Mouse (Mus musculus): ENCODE results near the gene Kcnk3. TPM values are rescaled to one million over a fixed set of nuclear protein-coding genes. Genes with fewer than 3 reads are reported as not detected.
A peak's percentile ranks its signal among the peaks of the same experiment; 100 is the strongest.

Kcnk3 gene
- total and polyA plus RNA-seq, 2 experiments from 2014 or later: 45.3 to 70.0 TPM

GRCm38 (mm10) chr5:30624908-30625307 is 36.9 kb downstream of the Kcnk3 start:
- no peak overlapping the region for H3K9ac ChIP-seq (replicated peaks; ENCODE audit: low read depth, low read length)
- ATAC-seq (ENCODE audit: insufficient read depth, low read depth) (no peak), DNase-seq (ENCODE audit: low spot score) (no peak)
- no peak overlapping the region for H3K27ac ChIP-seq (ENCODE audit: low read depth)
- no peak overlapping the region for H3K4me3 ChIP-seq (ENCODE audit: low read depth, low read length)
- no peaks in the 10 kb centered on the region for H3K9me3 ChIP-seq (replicated peaks; ENCODE audit: control insufficient read depth, low read length)
- peaks cover 14% of the 10 kb centered on the region for H3K27me3 ChIP-seq (ENCODE audit: control insufficient read depth, insufficient read depth, low read length)
- WGBS: 50% methylated on average over 4 of the region's 4 CpGs
- H3K36me3 ChIP-seq (replicated peaks; ENCODE audit: control insufficient read depth, insufficient read depth, low read length): no peaks in the 10 kb centered on the region
- no peak overlapping the region for H3K4me2 ChIP-seq (ENCODE audit: low read depth, low read length)
- peaks cover 20% of the 10 kb centered on the region for H3K4me1 ChIP-seq (ENCODE audit: control insufficient read depth, insufficient read depth)
- TF ChIP-seq CTCF (IDR thresholded peaks at IDR 0.05; ENCODE audit: low read depth): no peak
- no peak for TF ChIP-seq EP300 (IDR thresholded peaks at IDR 0.05; ENCODE audit: low read depth)

GRCm38 (mm10) chr5:30625379-30625778 is 37.4 kb downstream of the Kcnk3 start:
- no peak overlapping the region for H3K9ac ChIP-seq (replicated peaks; ENCODE audit: low read depth, low read length)
- H3K36me3 ChIP-seq (replicated peaks; ENCODE audit: control insufficient read depth, insufficient read depth, low read length): no peaks in the 10 kb centered on the region
- H3K4me3 ChIP-seq (ENCODE audit: low read depth, low read length): no peak overlapping the region
- no peak overlapping the region for H3K4me2 ChIP-seq (ENCODE audit: low read depth, low read length)
- H3K27me3 ChIP-seq (ENCODE audit: control insufficient read depth, insufficient read depth, low read length): peaks cover 14% of the 10 kb centered on the region
- 69% methylated on average over 3 of the region's 3 CpGs for WGBS
- DNase-seq (ENCODE audit: low spot score) (no peak), ATAC-seq (ENCODE audit: insufficient read depth, low read depth) (no peak)
- no peak overlapping the region for H3K27ac ChIP-seq (ENCODE audit: low read depth)
- H3K4me1 ChIP-seq (ENCODE audit: control insufficient read depth, insufficient read depth): peaks cover 24% of the 10 kb centered on the region
- TF ChIP-seq EP300 (IDR thresholded peaks at IDR 0.05; ENCODE audit: low read depth) (no peak), CTCF (IDR thresholded peaks at IDR 0.05; ENCODE audit: low read depth) (no peak)
- H3K9me3 ChIP-seq (replicated peaks; ENCODE audit: control insufficient read depth, low read length): no peaks in the 10 kb centered on the region

- peaks cover 26% of the 10 kb centered on the region for H3K4me1 ChIP-seq (ENCODE audit: control insufficient read depth, insufficient read depth)
- no peak for TF ChIP-seq CTCF (IDR thresholded peaks at IDR 0.05; ENCODE audit: low read depth)
- TF ChIP-seq EP300 (IDR thresholded peaks at IDR 0.05; ENCODE audit: low read depth): no peak
- 77% methylated on average over 8 of the region's 8 CpGs for WGBS
- no peaks in the 10 kb centered on the region for H3K36me3 ChIP-seq (replicated peaks; ENCODE audit: control insufficient read depth, insufficient read depth, low read length)
- H3K9ac ChIP-seq (replicated peaks; ENCODE audit: low read depth, low read length): no peak overlapping the region
- H3K9me3 ChIP-seq (replicated peaks; ENCODE audit: control insufficient read depth, low read length): no peaks in the 10 kb centered on the region
- ATAC-seq (ENCODE audit: insufficient read depth, low read depth) (no peak), DNase-seq (ENCODE audit: low spot score) (no peak)
- peak overlapping the region; percentile 32 for H3K27ac ChIP-seq (ENCODE audit: low read depth)
- no peak overlapping the region for H3K4me2 ChIP-seq (ENCODE audit: low read depth, low read length)
- peaks cover 9% of the 10 kb centered on the region for H3K27me3 ChIP-seq (ENCODE audit: control insufficient read depth, insufficient read depth, low read length)
- no peak overlapping the region for H3K4me3 ChIP-seq (ENCODE audit: low read depth, low read length)
These were observed 38.5 kb downstream of the Kcnk3 start for GRCm38 (mm10) chr5:30626331-30627105.

- H3K27ac ChIP-seq (ENCODE audit: low read depth): no peak overlapping the region
- ATAC-seq (ENCODE audit: insufficient read depth, low read depth) (no peak), DNase-seq (ENCODE audit: low spot score) (no peak)
- H3K27me3 ChIP-seq (ENCODE audit: control insufficient read depth, insufficient read depth, low read length): no peaks in the 10 kb centered on the region
- no peaks in the 10 kb centered on the region for H3K9me3 ChIP-seq (replicated peaks; ENCODE audit: control insufficient read depth, low read length)
- H3K4me1 ChIP-seq (ENCODE audit: control insufficient read depth, insufficient read depth): peaks cover 18% of the 10 kb centered on the region
- TF ChIP-seq CTCF (IDR thresholded peaks at IDR 0.05; ENCODE audit: low read depth): no peak
- no peak for TF ChIP-seq EP300 (IDR thresholded peaks at IDR 0.05; ENCODE audit: low read depth)
- 64% methylated on average over 3 of the region's 3 CpGs for WGBS
- no peaks in the 10 kb centered on the region for H3K36me3 ChIP-seq (replicated peaks; ENCODE audit: control insufficient read depth, insufficient read depth, low read length)
- H3K4me2 ChIP-seq (ENCODE audit: low read depth, low read length): no peak overlapping the region
- no peak overlapping the region for H3K4me3 ChIP-seq (ENCODE audit: low read depth, low read length)
- no peak overlapping the region for H3K9ac ChIP-seq (replicated peaks; ENCODE audit: low read depth, low read length)
These were observed 40.5 kb downstream of the Kcnk3 start for GRCm38 (mm10) chr5:30628511-30628910.

DNA sequence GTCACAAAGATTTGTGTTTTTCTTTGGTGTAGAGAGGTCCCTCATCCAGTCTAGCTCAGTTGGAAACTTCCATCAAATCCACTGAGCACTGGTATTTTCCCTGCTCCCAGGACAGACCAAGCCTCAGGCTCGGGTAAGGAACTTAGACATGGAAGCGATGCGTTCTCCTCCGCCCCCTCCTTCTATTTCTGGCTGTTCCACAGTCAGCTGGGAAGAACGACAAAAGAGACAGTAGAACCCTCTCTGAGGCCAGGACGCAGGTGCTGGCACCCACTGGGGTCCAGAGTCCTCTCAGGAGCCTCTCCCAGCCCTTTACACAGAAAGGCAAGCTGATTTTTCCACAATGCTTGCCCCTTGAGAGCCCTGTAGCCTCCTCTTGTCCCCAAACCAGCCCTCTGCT is 42.4 kb downstream of the Kcnk3 start:
- Histone ChIP-seq H3K4me3 (ENCODE audit: low read depth, low read length) (no peak overlapping the region), H3K36me3 (replicated peaks; ENCODE audit: control insufficient read depth, insufficient read depth, low read length) (no peaks in the 10 kb centered on the region), H3K9ac (replicated peaks; ENCODE audit: low read depth, low read length) (no peak overlapping the region), H3K9me3 (replicated peaks; ENCODE audit: control insufficient read depth, low read length) (no peaks in the 10 kb centered on the region), H3K4me2 (ENCODE audit: low read depth, low read length) (no peak overlapping the region), H3K27me3 (ENCODE audit: control insufficient read depth, insufficient read depth, low read length) (no peaks in the 10 kb centered on the region), H3K27ac (ENCODE audit: low read depth) (no peak overlapping the region), H3K4me1 (ENCODE audit: control insufficient read depth, insufficient read depth) (peaks cover 18% of the 10 kb centered on the region)
- no peak for DNase-seq (ENCODE audit: low spot score)
- TF ChIP-seq EP300 (IDR thresholded peaks at IDR 0.05; ENCODE audit: low read depth) (no peak), CTCF (IDR thresholded peaks at IDR 0.05; ENCODE audit: low read depth) (no peak)
- ATAC-seq (ENCODE audit: insufficient read depth, low read depth): no peak
- WGBS: 38% methylated on average over 6 of the region's 6 CpGs

DNA sequence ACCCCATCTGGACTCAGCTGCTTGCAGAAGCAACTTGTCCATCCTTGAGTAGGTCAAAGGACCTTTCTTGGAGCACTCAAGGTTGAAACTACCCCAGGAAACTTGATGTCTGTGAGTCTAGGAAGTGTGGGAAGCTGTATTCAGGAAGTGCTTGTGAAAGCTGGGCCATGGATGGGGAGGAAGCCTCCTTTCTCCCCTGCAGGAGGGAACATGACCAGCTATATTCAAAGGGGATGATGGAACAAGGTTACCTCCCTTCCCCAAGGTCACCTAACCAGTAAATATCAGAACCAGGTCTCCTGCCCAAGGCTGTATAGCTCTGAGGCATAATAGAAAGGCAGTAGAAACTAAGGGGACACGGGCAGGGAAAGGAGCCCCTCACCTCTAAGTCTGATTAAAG is 44.2 kb downstream of the Kcnk3 start:
- 25% methylated on average over 1 of the region's 1 CpGs for WGBS
- no peak overlapping the region for H3K4me3 ChIP-seq (ENCODE audit: low read depth, low read length)
- no peaks in the 10 kb centered on the region for H3K36me3 ChIP-seq (replicated peaks; ENCODE audit: control insufficient read depth, insufficient read depth, low read length)
- DNase-seq (ENCODE audit: low spot score): no peak
- H3K27ac ChIP-seq (ENCODE audit: low read depth): no peak overlapping the region
- H3K4me2 ChIP-seq (ENCODE audit: low read depth, low read length): no peak overlapping the region
- no peak overlapping the region for H3K9ac ChIP-seq (replicated peaks; ENCODE audit: low read depth, low read length)
- H3K4me1 ChIP-seq (ENCODE audit: control insufficient read depth, insufficient read depth): peaks cover 8% of the 10 kb centered on the region
- no peaks in the 10 kb centered on the region for H3K9me3 ChIP-seq (replicated peaks; ENCODE audit: control insufficient read depth, low read length)
- no peak for ATAC-seq (ENCODE audit: insufficient read depth, low read depth)
- H3K27me3 ChIP-seq (ENCODE audit: control insufficient read depth, insufficient read depth, low read length): no peaks in the 10 kb centered on the region
- TF ChIP-seq CTCF (IDR thresholded peaks at IDR 0.05; ENCODE audit: low read depth) (no peak), EP300 (IDR thresholded peaks at IDR 0.05; ENCODE audit: low read depth) (no peak)
